Comparison of ENCODE assay signal across 32 mouse cellular contexts in the genomic region with DNA sequence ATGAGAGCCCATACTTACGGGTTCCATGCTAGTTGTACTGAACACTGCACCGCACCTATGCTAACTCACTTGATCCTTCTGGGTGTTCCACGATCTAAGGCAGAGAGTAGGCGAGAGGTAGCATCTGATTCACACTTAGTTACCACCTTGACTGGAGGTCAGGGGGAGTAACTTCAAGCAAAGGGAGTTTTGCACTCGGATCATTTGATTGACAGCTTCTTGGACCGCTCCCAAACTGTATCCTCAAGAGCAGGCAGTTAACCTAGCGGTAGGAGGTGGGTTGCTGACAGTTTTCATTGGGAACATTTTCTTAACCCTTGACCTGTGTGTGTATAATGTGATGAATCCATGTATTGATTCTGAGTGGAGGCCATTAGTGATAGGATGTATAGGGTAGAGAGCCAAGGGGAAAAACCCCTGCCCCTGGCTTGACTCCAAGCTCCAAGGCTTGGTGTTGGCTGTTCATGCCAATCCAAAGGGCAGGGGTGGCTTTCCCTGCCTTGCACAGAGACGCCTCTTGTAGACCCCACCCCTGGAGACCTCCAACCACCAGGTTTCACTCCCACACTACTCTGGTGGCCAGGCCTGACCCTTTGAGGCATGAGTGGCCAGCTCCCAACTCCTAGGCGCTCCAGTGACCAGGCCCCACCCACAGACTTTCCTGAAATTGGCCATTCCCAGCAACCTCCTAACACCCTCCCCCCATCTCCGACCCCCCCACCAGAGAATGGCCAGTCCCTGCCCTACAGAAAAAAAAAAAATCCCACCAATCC. TPM values are rescaled to one million over a fixed set of nuclear protein-coding genes. Genes with fewer than 3 reads are reported as not detected.
DNase-seq lines count a peak whose midpoint lies in the region; ATAC-seq and TF ChIP-seq lines count a peak whose summit lies in the region.
"Had no signal": no experiment of that assay in that cellular context is flagged by ENCODE, and none has a peak within 500 bp of the region (broad histone marks: within the 10 kb centered on the region; RNA-seq: fewer than 3 reads in every experiment).

No protein-coding gene starts in this region.

- no peaks in the 10 kb centered on the region for H3K9me3 ChIP-seq in kidney, embryonic 15.5 days (replicated peaks)
- no peaks in the 10 kb centered on the region for H3K9me3 ChIP-seq in liver, embryonic 15.5 days (replicated peaks)
- no peaks in the 10 kb centered on the region for H3K9me3 ChIP-seq in liver, postnatal 0 days (ENCODE audit: low read length)
- H3K9me3 ChIP-seq: G1E; heart, embryonic 10.5 days; heart, embryonic 15.5 days; hindbrain, embryonic 12.5 days; intestine, embryonic 15.5 days; limb, embryonic 12.5 days; midbrain, embryonic 13.5 days; neural tube, embryonic 13.5 days had no signal

- no peak for TF ChIP-seq CTCF in liver, postnatal 0 days (IDR thresholded peaks at IDR 0.05; ENCODE audit: low read depth)

- TF ChIP-seq EP300 in liver, postnatal 0 days (IDR thresholded peaks at IDR 0.05; ENCODE audit: low read depth) = no peak

- no peaks in the 10 kb centered on the region for H3K36me3 ChIP-seq in kidney, embryonic 15.5 days
- H3K36me3 ChIP-seq in liver, embryonic 15.5 days (replicated peaks) = no peaks in the 10 kb centered on the region
- H3K36me3 ChIP-seq in liver, postnatal 0 days (replicated peaks; ENCODE audit: insufficient read depth, low read length) = no peaks in the 10 kb centered on the region
- H3K36me3 ChIP-seq: G1E; heart, embryonic 10.5 days; heart, embryonic 15.5 days; hindbrain, embryonic 12.5 days; intestine, embryonic 15.5 days; limb, embryonic 12.5 days; midbrain, embryonic 13.5 days; neural tube, embryonic 13.5 days had no signal

- H3K27ac ChIP-seq in kidney, embryonic 15.5 days = no peak overlapping the region
- H3K27ac ChIP-seq in liver, embryonic 15.5 days (replicated peaks) = no peak overlapping the region
- H3K27ac ChIP-seq in liver, postnatal 0 days (ENCODE audit: low read depth) = no peak overlapping the region
- H3K27ac ChIP-seq: heart, embryonic 10.5 days; heart, embryonic 15.5 days; hindbrain, embryonic 12.5 days; hindbrain, postnatal 0 days; intestine, embryonic 15.5 days; limb, embryonic 12.5 days; macrophage; midbrain, embryonic 13.5 days; neural tube, embryonic 13.5 days had no signal

- peak; percentile 24 for DNase-seq in adrenal gland, postnatal 14 days
- no peak for DNase-seq in adrenal gland, adult 2 months
- no peak for DNase-seq in kidney, adult 9 months
- DNase-seq in liver, postnatal 0 days = no peak
- DNase-seq in ZHBTc4 (ENCODE audit: low read depth, low spot score) = peak; percentile 81
- no peak for DNase-seq in left cerebral cortex, adult 8-10 months (ENCODE audit: low spot score in 2 of 2)
- DNase-seq: adrenal gland, adult 8-10 months; cerebellum, adult 11-12 months; cerebellum, adult 9-11 months; gastrocnemius, postnatal 14 days; layer of hippocampus, adult 9-11 months; lung, adult 2 months; lung, postnatal 10 days; right cerebral cortex, postnatal 14 days; thymus, postnatal 4 days had no signal

- no peak overlapping the region for H3K4me3 ChIP-seq in kidney, embryonic 15.5 days (replicated peaks)
- H3K4me3 ChIP-seq in liver, embryonic 15.5 days (replicated peaks) = no peak overlapping the region
- no peak overlapping the region for H3K4me3 ChIP-seq in liver, postnatal 0 days (ENCODE audit: low read depth, low read length)
- H3K4me3 ChIP-seq: erythroblast, embryonic 14.5 days; heart, embryonic 10.5 days; heart, embryonic 15.5 days; hindbrain, embryonic 12.5 days; intestine, embryonic 15.5 days; limb, embryonic 12.5 days; midbrain, embryonic 13.5 days; neural tube, embryonic 13.5 days had no signal

- ATAC-seq in kidney, embryonic 15.5 days (replicated peaks; ENCODE audit: low FRiP score) = peak; percentile 57
- 0 out of 2 replicates have a peak, but pooled peaks have one; percentile 15 for ATAC-seq in liver, embryonic 15.5 days (ENCODE audit: insufficient read depth)
- ATAC-seq in liver, postnatal 0 days = no peak
- ATAC-seq: activated CD4-positive, CD25-positive, alpha-beta regulatory T cell, adult 4 months; hindbrain, postnatal 0 days; intestine, embryonic 15.5 days; midbrain, embryonic 13.5 days; Patski had no signal

- WGBS in kidney, embryonic 15.5 days = 39% methylated on average over 10 of the region's 10 CpGs
- 56% methylated on average over 10 of the region's 10 CpGs for WGBS in liver, embryonic 15.5 days (ENCODE audit: insufficient replicate concordance)
- 68% methylated on average over 10 of the region's 10 CpGs for WGBS in liver, postnatal 0 days (ENCODE audit: insufficient replicate concordance)

- no peak overlapping the region for H3K4me2 ChIP-seq in kidney, embryonic 15.5 days
- H3K4me2 ChIP-seq in liver, embryonic 15.5 days = no peak overlapping the region
- no peak overlapping the region for H3K4me2 ChIP-seq in liver, postnatal 0 days (ENCODE audit: low read depth, low read length)
- H3K4me2 ChIP-seq: heart, embryonic 15.5 days; hindbrain, embryonic 12.5 days; intestine, embryonic 15.5 days; limb, embryonic 12.5 days; midbrain, embryonic 13.5 days; neural tube, embryonic 13.5 days had no signal

- peaks cover 3% of the 10 kb centered on the region; the same call in 1 of the 2 replicates for H3K27me3 ChIP-seq in kidney, embryonic 15.5 days
- H3K27me3 ChIP-seq in liver, embryonic 15.5 days = peaks cover 27% of the 10 kb centered on the region
- peaks cover 17% of the 10 kb centered on the region for H3K27me3 ChIP-seq in liver, postnatal 0 days (ENCODE audit: insufficient read depth, low read length)
- H3K27me3 ChIP-seq: CH12.LX; heart, embryonic 15.5 days; hindbrain, embryonic 12.5 days; intestine, embryonic 15.5 days; limb, embryonic 12.5 days; midbrain, embryonic 13.5 days; neural tube, embryonic 13.5 days; Patski had no signal

- peaks cover 39% of the 10 kb centered on the region for H3K4me1 ChIP-seq in kidney, embryonic 15.5 days
- 0 out of 2 replicates have a peak, but pooled peaks cover 2% of the 10 kb centered on the region for H3K4me1 ChIP-seq in liver, embryonic 15.5 days (replicated peaks)
- peaks cover 5% of the 10 kb centered on the region; the same call in 1 of the 2 replicates for H3K4me1 ChIP-seq in liver, postnatal 0 days (ENCODE audit: insufficient read depth)

- H3K9ac ChIP-seq in kidney, embryonic 15.5 days = no peak overlapping the region
- no peak overlapping the region for H3K9ac ChIP-seq in liver, embryonic 15.5 days
- no peak overlapping the region for H3K9ac ChIP-seq in liver, postnatal 0 days (replicated peaks)
- H3K9ac ChIP-seq: heart, embryonic 15.5 days; hindbrain, embryonic 12.5 days; intestine, embryonic 15.5 days; limb, embryonic 12.5 days; midbrain, embryonic 13.5 days; neural tube, embryonic 13.5 days had no signal

RNA-seq across cellular contexts. Expression of gene H2afy2, which starts 3.8 kb away (rescaled TPM):
- total RNA-seq in adrenal gland, postnatal 14 days (2021) = 12.9 and 13.7 TPM in 2 replicates
- total RNA-seq in adrenal gland, adult 2 months (2021) = 10 to 100 TPM in 1 of 2 experiments, 1 to 10 TPM in 1; 5.9 to 10.5 TPM
- 4.2 and 5.2 TPM in 2 replicates for polyA plus RNA-seq in adrenal gland, adult 2 months (2012; rRNA removed)
- polyA plus RNA-seq in kidney, embryonic 15.5 days (2015; fragmentation: Nextera tagmentation; extraction: Ambion mirVana) = 155 and 156 TPM in 2 replicates
- polyA plus RNA-seq in liver, embryonic 15.5 days (2015; fragmentation: Nextera tagmentation; extraction: Ambion mirVana) = 3.5 and 4.2 TPM in 2 replicates
- 1.9 and 2.0 TPM in 2 replicates for polyA plus RNA-seq in liver, postnatal 0 days (2015; fragmentation: Nextera tagmentation; extraction: Ambion mirVana)
- 10 to 100 TPM; 18.9 to 24.8 (median 19.9) TPM for total RNA-seq in left cerebral cortex, adult 8-10 months (2022)
- total RNA-seq: CH12.LX; megakaryocyte-erythroid progenitor cell, adult 5-6 weeks had no signal
- polyA plus RNA-seq: erythroblast, embryonic 14.5 days; G1E had no signal

Comparison
In these comparisons a context has a peak if more than half of its experiments do, and no peak if none do; other contexts are left out.
1. DNase-seq: peak in adrenal gland, postnatal 14 days (single experiment) and ZHBTc4 (single experiment); none in adrenal gland, adult 2 months (single experiment), kidney, adult 9 months (single experiment), liver, postnatal 0 days (single experiment) and left cerebral cortex, adult 8-10 months (0 of 2).
2. RNA of gene H2afy2, which starts 3.8 kb away (polyA plus RNA-seq): 155 to 156 TPM in kidney, embryonic 15.5 days; 4.2 to 5.2 TPM in adrenal gland, adult 2 months, 3.5 to 4.2 TPM in liver, embryonic 15.5 days and 1.9 to 2.0 TPM in liver, postnatal 0 days; every median in the first group is over 10 times any median in the second.